Mouse (Mus musculus): ENCODE data around the gene Spaca4. TPM values are rescaled to one million over a fixed set of nuclear protein-coding genes. Genes with fewer than 3 reads are reported as not detected.

The Spaca4 gene
- 0.76 and 1.7 TPM in 2 replicates for total RNA-seq (2012; rRNA removed)

DNA sequence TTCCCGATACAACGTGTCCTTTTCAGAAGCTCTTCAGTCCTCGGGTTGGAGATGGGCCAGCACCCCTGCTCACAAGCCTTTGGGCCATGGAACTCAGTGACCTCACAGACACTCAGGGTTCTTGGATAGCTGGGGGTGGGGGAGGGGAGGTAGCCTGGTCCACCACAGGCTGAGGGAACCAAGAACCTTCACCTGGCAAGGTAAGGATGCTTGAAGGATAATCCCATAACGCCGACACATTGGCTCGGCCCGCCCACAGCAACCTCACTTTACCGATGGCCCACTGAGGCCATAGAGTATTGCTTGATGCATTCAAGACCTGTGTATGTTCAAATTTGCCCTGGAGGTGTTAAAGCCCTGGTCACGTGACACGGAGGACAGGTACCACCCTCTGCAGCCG is at the start of gene Spaca4:
Gene Spaca4 (minus strand): TSS at position 101 of the 400 bp plus-strand sequence.
- no peak for DNase-seq (ENCODE audit: low read depth, low spot score)
- Histone ChIP-seq H3K4me3 (ENCODE audit: insufficient read depth in 1 of 2, low read depth in 1 of 2, low read length in 2 of 2, poor library complexity in 1 of 2, severe bottlenecking in 1 of 2) (no peak within 1 kb of the TSS), H3K9ac (ENCODE audit: insufficient read depth, low read depth, low read length, poor library complexity, severe bottlenecking) (no peak within 1 kb of the TSS), H3K9me3 (ENCODE audit: control insufficient read depth, insufficient read depth, low read depth, low read length) (no peaks in the 10 kb centered on the region), H3K4me1 (ENCODE audit: control insufficient read depth in 2 of 2, insufficient read depth in 2 of 2, low read length in 2 of 2, poor library complexity in 1 of 2) (peaks cover 1 to 16% of the 10 kb centered on the region in 2 experiments; a peak in 1 of 4 replicates), H3K36me3 (ENCODE audit: control insufficient read depth, insufficient read depth, low read length, poor library complexity, severe bottlenecking) (peaks cover 43% of the 10 kb centered on the region), H3K27ac (ENCODE audit: insufficient read depth, low read depth, low read length, poor library complexity, severe bottlenecking) (no peak within 1 kb of the TSS)
- in situ Hi-C loops (cut with MboI; ENCODE audit: low sequenced_read_pairs in 2 of 2, unreplicated experiment in 2 of 2) = loop anchor here in 1 of 2 experiments (25.0 kb wide), 1 partner anchor 212 kb away; no protein-coding TSS in a partner anchor
- TF ChIP-seq HCFC1 (IDR thresholded peaks at IDR 0.05; ENCODE audit: borderline replicate concordance, insufficient read depth, low read length) = no peak
- TF ChIP-seq MAFK (IDR thresholded peaks at IDR 0.05; ENCODE audit: insufficient read depth, low read depth, low read length) = no peak
- no peak for TF ChIP-seq ZC3H11A (IDR thresholded peaks at IDR 0.05; ENCODE audit: borderline replicate concordance, low read depth, low read length)
- TF ChIP-seq CHD2 (IDR thresholded peaks at IDR 0.05; ENCODE audit: low read depth, low read length) = no peak
- no peak for TF ChIP-seq ZNF384 (IDR thresholded peaks at IDR 0.05; ENCODE audit: low read depth, low read length)

DNA sequence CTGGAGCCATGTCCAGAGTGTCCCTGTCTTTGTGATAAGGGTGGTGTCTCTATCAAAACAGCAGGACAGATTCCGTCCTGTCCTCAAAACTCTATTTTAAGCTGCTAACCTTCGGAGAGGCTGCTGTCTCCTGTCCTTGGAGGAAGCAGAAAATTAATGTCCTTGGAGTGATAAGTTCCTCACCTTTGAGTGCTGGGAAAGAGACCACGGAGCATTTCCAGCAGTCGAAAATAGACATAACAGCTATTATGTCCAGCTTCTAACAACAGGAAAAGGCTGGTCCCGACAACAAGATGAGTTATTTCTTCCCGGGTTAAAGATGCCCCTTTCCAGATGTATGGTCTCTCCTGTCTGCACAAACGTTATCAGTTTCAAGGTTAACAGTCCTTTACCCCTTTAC is 49.6 kb upstream of the Spaca4 start:
- DNase-seq (ENCODE audit: low read depth, low spot score) = no peak
- no peak overlapping the region for H3K9ac ChIP-seq (ENCODE audit: insufficient read depth, low read depth, low read length, poor library complexity, severe bottlenecking)
- no peaks in the 10 kb centered on the region for H3K36me3 ChIP-seq (ENCODE audit: control insufficient read depth, insufficient read depth, low read length, poor library complexity, severe bottlenecking)
- no peak overlapping the region for H3K27ac ChIP-seq (ENCODE audit: insufficient read depth, low read depth, low read length, poor library complexity, severe bottlenecking)
- H3K9me3 ChIP-seq (ENCODE audit: control insufficient read depth, insufficient read depth, low read depth, low read length) = no peaks in the 10 kb centered on the region
- in situ Hi-C loops (cut with MboI; ENCODE audit: low sequenced_read_pairs in 2 of 2, unreplicated experiment in 2 of 2) = no loop called here
- H3K4me1 ChIP-seq (ENCODE audit: control insufficient read depth in 2 of 2, insufficient read depth in 2 of 2, low read length in 2 of 2, poor library complexity in 1 of 2) = peaks cover 0 to 11% of the 10 kb centered on the region in 2 experiments; a peak in 1 of 4 replicates
- H3K4me3 ChIP-seq (ENCODE audit: insufficient read depth in 1 of 2, low read depth in 1 of 2, low read length in 2 of 2, poor library complexity in 1 of 2, severe bottlenecking in 1 of 2) = no peak overlapping the region
- TF ChIP-seq ZNF384 (IDR thresholded peaks at IDR 0.05; ENCODE audit: low read depth, low read length) = no peak
- TF ChIP-seq CHD2 (IDR thresholded peaks at IDR 0.05; ENCODE audit: low read depth, low read length) = no peak
- no peak for TF ChIP-seq ZC3H11A (IDR thresholded peaks at IDR 0.05; ENCODE audit: borderline replicate concordance, low read depth, low read length)

DNA sequence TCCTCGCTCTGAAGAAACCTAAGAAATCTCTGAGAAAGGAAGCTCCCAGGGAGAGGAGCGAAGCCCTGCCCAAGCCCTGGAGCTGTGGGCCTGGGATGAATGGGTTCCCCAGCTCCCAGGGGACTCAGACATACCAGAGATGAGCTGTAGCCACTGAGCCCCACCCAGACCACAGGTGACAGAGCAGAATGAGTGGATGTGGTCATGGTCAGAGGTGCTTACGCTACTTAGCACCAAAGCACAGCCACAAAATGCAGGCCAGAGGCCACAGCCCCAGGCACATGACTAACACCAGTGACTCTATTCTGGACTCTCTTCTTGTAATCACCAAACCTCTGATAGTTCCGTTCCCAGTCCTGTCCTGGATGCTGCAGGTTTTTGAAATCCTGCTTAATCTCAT is 45.5 kb upstream of the Spaca4 start:
- TF ChIP-seq HCFC1 (IDR thresholded peaks at IDR 0.05; ENCODE audit: borderline replicate concordance, insufficient read depth, low read length) = no peak
- no peak for TF ChIP-seq CHD2 (IDR thresholded peaks at IDR 0.05; ENCODE audit: low read depth, low read length)
- no peak for TF ChIP-seq MAFK (IDR thresholded peaks at IDR 0.05; ENCODE audit: insufficient read depth, low read depth, low read length)
- H3K27ac ChIP-seq (ENCODE audit: insufficient read depth, low read depth, low read length, poor library complexity, severe bottlenecking) = no peak overlapping the region
- peaks cover 0 to 13% of the 10 kb centered on the region in 2 experiments; a peak in 1 of 4 replicates for H3K4me1 ChIP-seq (ENCODE audit: control insufficient read depth in 2 of 2, insufficient read depth in 2 of 2, low read length in 2 of 2, poor library complexity in 1 of 2)
- in situ Hi-C loops (cut with MboI; ENCODE audit: low sequenced_read_pairs in 2 of 2, unreplicated experiment in 2 of 2) = no loop called here
- H3K9me3 ChIP-seq (ENCODE audit: control insufficient read depth, insufficient read depth, low read depth, low read length) = no peaks in the 10 kb centered on the region
- no peak for DNase-seq (ENCODE audit: low read depth, low spot score)
- H3K36me3 ChIP-seq (ENCODE audit: control insufficient read depth, insufficient read depth, low read length, poor library complexity, severe bottlenecking) = no peaks in the 10 kb centered on the region
- H3K4me3 ChIP-seq (ENCODE audit: insufficient read depth in 1 of 2, low read depth in 1 of 2, low read length in 2 of 2, poor library complexity in 1 of 2, severe bottlenecking in 1 of 2) = no peak overlapping the region
- no peak overlapping the region for H3K9ac ChIP-seq (ENCODE audit: insufficient read depth, low read depth, low read length, poor library complexity, severe bottlenecking)

DNA sequence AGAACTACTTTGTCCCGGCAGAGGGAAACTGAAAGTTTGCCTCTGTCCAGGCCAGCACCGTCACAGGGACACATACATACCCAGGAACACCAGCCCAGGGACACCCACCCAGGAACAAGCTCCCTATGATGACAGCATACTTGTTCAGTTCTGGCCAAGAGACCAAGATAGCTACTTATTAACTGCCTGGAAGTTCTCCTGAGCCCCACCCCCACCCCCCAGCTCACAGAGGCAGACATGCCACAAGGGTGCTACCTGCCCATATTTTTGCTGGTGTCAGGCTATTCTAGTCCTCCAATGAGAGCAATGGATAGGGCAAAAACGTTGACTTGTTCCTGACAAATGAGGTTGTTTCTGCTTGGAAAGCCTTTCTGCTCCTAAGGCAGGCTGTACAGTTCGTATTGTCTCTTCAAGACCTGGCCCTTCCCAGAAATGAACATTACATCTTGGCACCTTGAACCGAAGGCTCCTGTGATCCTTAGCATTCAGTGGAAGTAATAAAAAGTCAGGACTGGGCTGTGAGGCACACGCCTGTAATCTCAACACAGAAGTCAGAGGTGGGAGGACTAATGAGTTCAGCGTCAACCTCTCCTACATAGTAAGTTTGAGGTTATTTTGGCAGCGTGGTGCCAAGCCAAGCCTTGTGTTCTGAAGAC is 44.9 kb upstream of the Spaca4 start:
- no peaks in the 10 kb centered on the region for H3K36me3 ChIP-seq (ENCODE audit: control insufficient read depth, insufficient read depth, low read length, poor library complexity, severe bottlenecking)
- in situ Hi-C loops (cut with MboI; ENCODE audit: low sequenced_read_pairs in 2 of 2, unreplicated experiment in 2 of 2) = no loop called here
- no peak overlapping the region for H3K9ac ChIP-seq (ENCODE audit: insufficient read depth, low read depth, low read length, poor library complexity, severe bottlenecking)
- no peak overlapping the region for H3K4me3 ChIP-seq (ENCODE audit: insufficient read depth in 1 of 2, low read depth in 1 of 2, low read length in 2 of 2, poor library complexity in 1 of 2, severe bottlenecking in 1 of 2)
- DNase-seq (ENCODE audit: low read depth, low spot score) = no peak
- no peaks in the 10 kb centered on the region for H3K9me3 ChIP-seq (ENCODE audit: control insufficient read depth, insufficient read depth, low read depth, low read length)
- no peak for TF ChIP-seq CHD2 (IDR thresholded peaks at IDR 0.05; ENCODE audit: low read depth, low read length)
- TF ChIP-seq ZC3H11A (IDR thresholded peaks at IDR 0.05; ENCODE audit: borderline replicate concordance, low read depth, low read length) = no peak
- no peak for TF ChIP-seq MAFK (IDR thresholded peaks at IDR 0.05; ENCODE audit: insufficient read depth, low read depth, low read length)
- no peak for TF ChIP-seq HCFC1 (IDR thresholded peaks at IDR 0.05; ENCODE audit: borderline replicate concordance, insufficient read depth, low read length)
- no peak for TF ChIP-seq ZNF384 (IDR thresholded peaks at IDR 0.05; ENCODE audit: low read depth, low read length)
- peaks cover 0 to 14% of the 10 kb centered on the region in 2 experiments; a peak in 1 of 4 replicates for H3K4me1 ChIP-seq (ENCODE audit: control insufficient read depth in 2 of 2, insufficient read depth in 2 of 2, low read length in 2 of 2, poor library complexity in 1 of 2)
- no peak overlapping the region for H3K27ac ChIP-seq (ENCODE audit: insufficient read depth, low read depth, low read length, poor library complexity, severe bottlenecking)

All from ES-E14 (cell line).